Mouse (Mus musculus) liver, embryonic 12.5 days (tissue): ENCODE results near the gene Oprd1. TPM values are rescaled to one million over a fixed set of nuclear protein-coding genes. Genes with fewer than 3 reads are reported as not detected.

Source experiments
- ATAC-seq: fragments of 200-750 bp; cut with Nextera tagmentation; 2 replicates; pipeline ENCODE4 v1.8.0; 2017; ENCODE audit warnings: moderate number of reproducible peaks, mild to moderate bottlenecking, moderate library complexity
- H3K27ac ChIP-seq: fragments of 300-500 bp; sonication (generic); 2 replicates; pipeline ENCODE4 v1.5.1; 2016; ENCODE audit warnings: mild to moderate bottlenecking
- H3K27me3 ChIP-seq: fragments of 300-500 bp; sonication (generic); replicated peaks from 2 replicates; pipeline ENCODE4 v1.6.1; 2016; ENCODE audit warnings: mild to moderate bottlenecking, moderate library complexity
- H3K36me3 ChIP-seq: fragments of 300-500 bp; sonication (generic); 2 replicates; pipeline ENCODE4 v1.6.1; 2016; ENCODE audit warnings: mild to moderate bottlenecking, moderate library complexity
- H3K4me1 ChIP-seq: fragments of 300-500 bp; sonication (generic); 2 replicates; pipeline ENCODE4 v1.6.1; 2016
- H3K4me2 ChIP-seq: fragments of 300-500 bp; sonication (generic); 2 replicates; pipeline ENCODE4 v1.6.1; 2016; ENCODE audit warnings: mild to moderate bottlenecking, moderate library complexity
- H3K4me3 ChIP-seq: fragments of 300-500 bp; sonication (generic); 2 replicates; pipeline ENCODE4 v1.5.1; 2016; ENCODE audit warnings: mild to moderate bottlenecking, moderate library complexity
- H3K9ac ChIP-seq: fragments of 300-500 bp; sonication (generic); 2 replicates; pipeline ENCODE4 v1.6.1; 2016; ENCODE audit warnings: mild to moderate bottlenecking, moderate library complexity
- H3K9me3 ChIP-seq: fragments of 300-500 bp; sonication (generic); replicated peaks from 2 replicates; pipeline ENCODE4 v1.6.1; 2016; ENCODE audit warnings: mild to moderate bottlenecking, moderate library complexity
- WGBS: fragments of 180-500 bp; shearing (Covaris S2); methylation state at CpG from one replicate; pipeline ENCODE4 v1.1.7; 2016; ENCODE audit not compliant: insufficient replicate concordance; 5-methylcytosine and 5-hydroxymethylcytosine counted together
- polyA plus RNA-seq: library from polyadenylated mRNA; unstranded; fragments of >200 nt; fragmentation: Nextera tagmentation; extraction: Ambion mirVana; gene quantifications from 2 replicates; pipeline ENCODE4 v1.2.1, GENCODE M21; 2016

Gene Oprd1
- polyA plus RNA-seq, 1 experiment from 2014 or later: 0.24 TPM

DNA sequence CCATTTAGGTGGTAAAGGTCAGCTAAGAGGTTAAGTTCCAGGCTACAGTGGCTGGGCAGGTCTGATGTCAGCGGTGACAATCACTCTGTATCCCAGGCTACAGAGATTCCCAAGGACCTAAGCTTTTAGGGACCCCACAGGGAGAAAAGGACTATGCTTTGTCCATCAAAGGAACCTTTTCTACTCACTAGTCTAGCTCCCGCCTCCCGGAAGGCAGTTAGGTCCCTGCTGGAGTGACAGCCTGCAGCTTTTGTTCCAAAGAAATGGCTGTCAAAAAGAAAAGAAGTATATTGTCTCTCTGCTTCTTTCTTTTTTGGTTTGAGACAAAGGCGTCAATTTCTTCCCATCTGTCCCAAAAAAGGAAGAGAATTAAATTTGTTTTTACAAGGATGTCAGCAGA lies 33.1 kb downstream of the Oprd1 start:
- Histone ChIP-seq H3K9ac (no peak overlapping the region), H3K4me1 (peaks cover 11% of the 10 kb centered on the region; the same call in 1 of the 2 replicates), H3K4me3 (no peak overlapping the region), H3K27ac (no peak overlapping the region), H3K27me3 (peaks cover 74% of the 10 kb centered on the region), H3K36me3 (no peaks in the 10 kb centered on the region), H3K4me2 (no peak overlapping the region), H3K9me3 (no peaks in the 10 kb centered on the region)
- no peak for ATAC-seq
- 73% methylated on average over 4 of the region's 4 CpGs for WGBS

DNA sequence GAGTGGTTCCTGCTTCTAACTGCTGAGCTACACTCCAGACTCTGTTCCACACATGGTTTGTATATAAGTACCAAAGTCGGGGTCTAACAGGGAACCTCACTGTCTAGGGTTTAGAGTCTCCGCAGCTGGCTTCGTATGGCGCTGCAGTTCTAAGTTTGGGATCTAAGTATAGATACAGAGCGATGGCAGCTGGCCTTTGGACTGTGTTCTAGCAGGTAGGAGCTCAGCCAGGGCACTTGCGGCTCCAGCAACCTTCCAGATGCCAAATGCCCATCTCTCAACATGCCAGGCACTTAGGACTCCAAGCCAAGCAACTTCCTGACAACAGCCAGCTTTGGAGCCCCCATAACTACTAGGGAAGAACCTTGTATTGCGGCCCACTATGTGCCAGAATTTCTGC lies 36.1 kb downstream of the Oprd1 start:
- Histone ChIP-seq H3K9ac (no peak overlapping the region), H3K4me3 (no peak overlapping the region), H3K4me2 (no peak overlapping the region), H3K36me3 (no peaks in the 10 kb centered on the region), H3K27me3 (peaks cover 49% of the 10 kb centered on the region), H3K4me1 (peaks cover 5% of the 10 kb centered on the region; the same call in 1 of the 2 replicates), H3K27ac (no peak overlapping the region), H3K9me3 (no peaks in the 10 kb centered on the region)
- 78% methylated on average over 7 of the region's 7 CpGs for WGBS
- ATAC-seq: no peak

DNA sequence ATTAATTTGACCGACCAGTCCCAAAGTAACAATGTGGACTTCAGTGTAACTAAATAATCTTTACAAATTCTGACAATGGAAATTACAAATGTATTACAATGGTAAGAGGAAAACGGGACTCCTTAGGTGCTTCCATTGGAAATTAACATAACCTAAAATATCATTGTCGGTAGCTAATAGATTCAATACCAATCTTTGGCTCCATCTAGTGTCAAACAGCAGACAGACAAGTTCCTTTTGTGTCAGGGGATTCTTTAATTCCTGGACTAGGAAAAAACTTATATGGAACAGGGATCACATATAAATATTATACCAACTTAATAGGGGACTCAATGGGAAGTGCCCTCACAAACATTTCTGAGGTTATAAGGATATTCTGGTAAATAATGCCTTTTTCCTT lies 43.1 kb downstream of the Oprd1 start:
- H3K9me3 ChIP-seq: no peaks in the 10 kb centered on the region
- H3K9ac ChIP-seq: no peak overlapping the region
- H3K4me2 ChIP-seq: no peak overlapping the region
- no peaks in the 10 kb centered on the region; the same call in 1 of the 2 replicates for H3K4me1 ChIP-seq
- WGBS: 45% methylated on average over 3 of the region's 3 CpGs
- no peak for ATAC-seq
- no peak overlapping the region for H3K4me3 ChIP-seq
- H3K27ac ChIP-seq: no peak overlapping the region
- H3K36me3 ChIP-seq: no peaks in the 10 kb centered on the region
- H3K27me3 ChIP-seq: peaks cover 22% of the 10 kb centered on the region

- ATAC-seq: no peak
- Histone ChIP-seq H3K9me3 (no peaks in the 10 kb centered on the region), H3K4me3 (no peak overlapping the region), H3K27ac (no peak overlapping the region), H3K4me1 (no peaks in the 10 kb centered on the region; the same call in 1 of the 2 replicates), H3K9ac (no peak overlapping the region), H3K27me3 (peaks cover 22% of the 10 kb centered on the region), H3K36me3 (no peaks in the 10 kb centered on the region), H3K4me2 (no peak overlapping the region)
- 72% methylated on average over 5 of the region's 5 CpGs for WGBS
Measured at GRCm38 (mm10) chr4:132099548-132099947, 44.7 kb downstream of the Oprd1 start.

- H3K9me3 ChIP-seq: no peaks in the 10 kb centered on the region
- H3K27ac ChIP-seq: no peak overlapping the region
- H3K4me2 ChIP-seq: no peak overlapping the region
- no peaks in the 10 kb centered on the region for H3K36me3 ChIP-seq
- peaks cover 4% of the 10 kb centered on the region for H3K4me1 ChIP-seq
- peaks cover 25% of the 10 kb centered on the region; the same call in 1 of the 2 replicates for H3K27me3 ChIP-seq
- no peak overlapping the region for H3K9ac ChIP-seq
- ATAC-seq: no peak
- 58% methylated on average over 7 of the region's 7 CpGs for WGBS
- no peak overlapping the region for H3K4me3 ChIP-seq
Measured at GRCm38 (mm10) chr4:132095043-132095442, 49.2 kb downstream of the Oprd1 start.

DNA sequence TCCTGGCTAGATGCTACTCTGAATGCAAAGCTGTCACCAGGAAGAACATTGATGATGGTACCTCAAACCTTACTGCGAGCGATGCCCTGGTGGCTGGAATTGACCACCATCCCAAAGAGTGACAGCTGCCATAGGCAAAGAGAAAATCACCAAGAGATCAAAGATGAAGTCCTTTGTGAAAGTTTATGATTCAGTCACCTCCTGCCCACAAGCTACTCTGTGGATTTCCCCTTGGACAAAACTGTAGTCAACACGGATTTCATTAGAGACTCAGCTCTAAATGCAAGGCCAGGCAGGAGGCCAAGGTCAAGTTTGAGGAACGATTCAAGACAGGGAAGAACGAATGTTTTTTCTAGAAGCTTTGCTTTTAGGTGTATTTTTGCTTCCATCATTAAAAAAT lies 50.4 kb downstream of the Oprd1 start:
- no peak for ATAC-seq
- Histone ChIP-seq H3K9me3 (no peaks in the 10 kb centered on the region), H3K27me3 (0 out of 2 replicates have a peak, but pooled peaks cover 25% of the 10 kb centered on the region), H3K9ac (no peak overlapping the region), H3K4me1 (peaks cover 4% of the 10 kb centered on the region), H3K27ac (no peak overlapping the region), H3K4me2 (no peak overlapping the region), H3K4me3 (no peak overlapping the region), H3K36me3 (no peaks in the 10 kb centered on the region)
- WGBS: 72% methylated on average over 5 of the region's 5 CpGs

GRCm38 (mm10) chr4:132093136-132093535 lies 51.1 kb downstream of the Oprd1 start:
- 68% methylated on average over 6 of the region's 6 CpGs for WGBS
- no peak for ATAC-seq
- Histone ChIP-seq H3K9me3 (no peaks in the 10 kb centered on the region), H3K36me3 (no peaks in the 10 kb centered on the region), H3K4me3 (no peak overlapping the region), H3K4me1 (peaks cover 4% of the 10 kb centered on the region), H3K9ac (no peak overlapping the region), H3K4me2 (no peak overlapping the region), H3K27me3 (0 out of 2 replicates have a peak, but pooled peaks cover 23% of the 10 kb centered on the region), H3K27ac (no peak overlapping the region)

DNA sequence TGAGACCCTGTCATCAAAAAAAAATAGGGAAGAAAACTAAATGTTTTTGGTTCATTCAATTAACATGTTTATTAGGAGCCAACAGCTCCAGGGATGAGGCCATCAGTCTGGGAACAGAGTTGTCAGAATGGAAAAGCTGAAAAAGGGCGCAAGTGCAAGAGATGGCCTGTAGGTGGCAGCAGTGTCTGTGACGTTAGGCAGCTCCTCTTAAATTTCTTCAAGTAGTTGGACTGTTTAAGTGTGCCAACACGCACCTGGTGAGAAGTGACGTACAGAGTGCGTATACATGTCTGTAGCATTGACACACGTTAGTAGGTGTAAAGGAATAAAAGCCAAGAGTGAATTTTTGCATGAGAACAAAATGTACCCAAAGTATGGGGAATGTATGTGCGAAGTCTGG lies 55.4 kb downstream of the Oprd1 start:
- H3K27me3 ChIP-seq: 0 out of 2 replicates have a peak, but pooled peaks cover 9% of the 10 kb centered on the region
- no peak overlapping the region for H3K9ac ChIP-seq
- H3K27ac ChIP-seq: no peak overlapping the region
- H3K4me2 ChIP-seq: no peak overlapping the region
- H3K36me3 ChIP-seq: no peaks in the 10 kb centered on the region
- ATAC-seq: no peak
- H3K4me1 ChIP-seq: peaks cover 4% of the 10 kb centered on the region; the same call in 1 of the 2 replicates
- no peak overlapping the region for H3K4me3 ChIP-seq
- 19% methylated on average over 7 of the region's 7 CpGs for WGBS
- 0 out of 2 replicates have a peak, but pooled peaks cover 4% of the 10 kb centered on the region for H3K9me3 ChIP-seq

GRCm38 (mm10) chr4:132085114-132085513 lies 59.2 kb downstream of the Oprd1 start:
- H3K9me3 ChIP-seq: 0 out of 2 replicates have a peak, but pooled peaks cover 4% of the 10 kb centered on the region
- 46% methylated on average over 7 of the region's 7 CpGs for WGBS

DNA sequence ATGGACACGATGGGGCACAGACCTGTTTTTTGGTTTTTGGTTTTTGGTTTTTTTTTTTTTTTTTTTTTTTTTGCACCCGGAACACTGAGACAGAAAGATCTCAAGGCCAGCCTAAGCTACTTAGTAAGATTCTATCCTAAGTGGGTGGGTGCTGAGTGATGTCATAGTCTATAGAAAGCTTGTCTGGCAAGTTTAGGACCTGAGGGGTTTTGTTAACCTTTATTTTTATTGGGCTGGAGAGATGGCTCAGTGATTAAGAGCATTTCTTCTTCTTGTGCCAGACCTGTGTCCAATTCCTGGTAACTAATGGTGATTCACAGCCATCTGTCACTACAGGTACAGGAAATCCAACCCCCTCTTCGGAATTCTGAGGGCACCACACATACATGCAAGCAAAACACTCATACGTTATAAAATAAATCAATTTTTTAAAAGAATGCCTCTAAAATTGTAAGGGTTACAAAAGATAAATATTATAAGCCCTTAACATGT lies 63.7 kb downstream of the Oprd1 start:
- Histone ChIP-seq H3K9me3 (no peaks in the 10 kb centered on the region), H3K4me3 (no peak overlapping the region), H3K4me1 (peaks cover 42% of the 10 kb centered on the region), H3K27ac (no peak overlapping the region), H3K36me3 (no peaks in the 10 kb centered on the region), H3K9ac (no peak overlapping the region), H3K4me2 (no peak overlapping the region), H3K27me3 (no peaks in the 10 kb centered on the region)
- WGBS: 53% methylated on average over 4 of the region's 4 CpGs
- no peak for ATAC-seq

More at GRCm38 (mm10) chr4:132085114-132085513, 59.2 kb downstream of the Oprd1 start:
- no peak overlapping the region for H3K9ac ChIP-seq
- no peak overlapping the region for H3K27ac ChIP-seq
- H3K4me2 ChIP-seq: no peak overlapping the region
- H3K36me3 ChIP-seq: no peaks in the 10 kb centered on the region
- H3K4me1 ChIP-seq: peaks cover 1% of the 10 kb centered on the region; the same call in 1 of the 2 replicates
- H3K27me3 ChIP-seq: no peaks in the 10 kb centered on the region
- no peak for ATAC-seq
- no peak overlapping the region for H3K4me3 ChIP-seq

DNA sequence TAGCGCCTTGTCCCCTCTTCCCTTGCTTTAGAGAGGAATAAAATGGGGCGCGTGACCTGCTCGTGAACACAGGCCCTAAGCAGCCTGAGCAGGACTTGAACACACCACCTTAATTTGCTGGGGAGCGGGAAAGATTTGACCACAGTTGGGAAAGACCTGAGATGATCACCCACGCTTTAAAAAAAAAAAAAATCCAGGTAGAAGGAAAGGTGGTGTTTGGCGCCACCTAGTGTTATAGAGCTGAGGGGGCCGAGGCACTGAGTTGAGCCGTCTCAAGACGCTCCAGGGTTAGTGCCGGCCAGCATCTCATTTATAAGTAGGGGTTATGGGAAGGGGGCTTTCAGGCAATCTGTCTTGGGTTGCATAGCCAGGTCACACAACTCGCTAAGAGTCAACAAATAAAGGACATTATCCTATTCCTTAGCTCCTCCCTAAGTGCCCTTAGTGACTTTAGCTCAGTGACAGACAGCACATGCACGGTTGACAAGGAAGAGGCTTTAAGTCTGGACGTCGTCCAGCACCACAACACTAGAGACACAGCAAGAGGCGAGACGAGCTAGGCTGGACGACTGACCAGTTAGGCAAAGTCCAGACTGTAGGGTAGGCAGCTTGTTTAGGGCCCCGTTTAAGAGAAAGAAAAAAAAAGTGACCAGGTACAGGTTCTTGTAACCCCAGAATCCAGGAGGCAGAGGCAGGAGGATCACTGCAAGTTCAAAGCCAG lies 64.6 kb downstream of the Oprd1 start:
- 16% methylated on average over 19 of the region's 19 CpGs for WGBS
- peaks cover 45% of the 10 kb centered on the region for H3K4me1 ChIP-seq
- H3K27ac ChIP-seq: peak overlapping the region; percentile 100
- no peaks in the 10 kb centered on the region for H3K27me3 ChIP-seq
- H3K36me3 ChIP-seq: no peaks in the 10 kb centered on the region
- H3K9me3 ChIP-seq: no peaks in the 10 kb centered on the region
- H3K9ac ChIP-seq: peak overlapping the region; percentile 70
- H3K4me3 ChIP-seq: no peak overlapping the region
- peak overlapping the region; percentile 93 for H3K4me2 ChIP-seq
- ATAC-seq: no peak

GRCm38 (mm10) chr4:132078296-132078714 lies 66.0 kb downstream of the Oprd1 start:
- Histone ChIP-seq H3K9me3 (no peaks in the 10 kb centered on the region), H3K4me3 (0 out of 2 replicates have a peak overlapping the region, but pooled peaks have one; percentile 18), H3K4me1 (peaks cover 53% of the 10 kb centered on the region), H3K27me3 (no peaks in the 10 kb centered on the region), H3K9ac (peak overlapping the region; percentile 70), H3K4me2 (peak overlapping the region; percentile 93), H3K27ac (peak overlapping the region; percentile 100), H3K36me3 (peaks cover under 1% of the 10 kb centered on the region)
- ATAC-seq: no peak
- WGBS: 13% methylated on average over 7 of the region's 7 CpGs
